Mouse (Mus musculus): ENCODE data around the gene Apol8.

GRCm38 (mm10) chr15:77792056-77792455 is 35.3 kb upstream of the Apol8 start:
- TF ChIP-seq CTCF (IDR thresholded peaks at IDR 0.05; ENCODE audit: low read depth) (no peak), EP300 (IDR thresholded peaks at IDR 0.05; ENCODE audit: low read depth) (no peak)
